Comparison of ENCODE assay signal across 15 mouse cellular contexts in the genomic region with DNA sequence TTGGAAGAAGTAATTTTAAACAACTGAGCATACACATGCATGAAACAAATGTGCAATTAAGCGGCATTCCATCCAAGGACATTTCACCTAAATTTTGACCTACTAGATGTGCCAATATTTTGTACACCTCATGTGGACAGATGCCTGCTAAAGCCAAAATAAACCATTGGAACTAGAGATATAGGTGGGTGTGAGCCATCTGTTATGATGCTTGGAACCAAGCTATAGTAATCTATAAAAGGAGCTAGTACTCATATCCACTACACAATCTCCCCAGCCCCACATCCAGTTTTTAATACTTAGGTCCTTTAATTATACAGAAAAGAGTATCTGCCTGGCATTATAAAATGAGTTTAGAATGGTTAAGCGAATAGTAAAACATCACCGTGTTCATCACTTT.
DNase-seq lines count a peak whose midpoint lies in the region; ATAC-seq lines count a peak whose summit lies in the region.
"Had no signal": no experiment of that assay in that cellular context is flagged by ENCODE, and none has a peak within 500 bp of the region (broad histone marks: within the 10 kb centered on the region; RNA-seq: fewer than 3 reads in every experiment).

No protein-coding gene starts in this region.

- intact Hi-C loops in left cerebral cortex, postnatal 25 days (cut with DNase I), result no loop called here
- intact Hi-C loops in left cerebral cortex, postnatal 14 days (cut with DNase I), result no loop called here

- ATAC-seq in frontal cortex, adult (ENCODE audit: low TSS enrichment), result peak; percentile 83
- ATAC-seq: CD4-positive, CD25-positive, alpha-beta regulatory T cell, adult 4 months; forebrain, embryonic 14.5 days; forebrain, postnatal 0 days had no signal

- no peak for DNase-seq in frontal cortex, postnatal 14 days (ENCODE audit: low spot score in 2 of 2)
- DNase-seq in left cerebral cortex, postnatal 25 days (ENCODE audit: low spot score in 2 of 2), result peak; percentile 4 to 40
- no peak for DNase-seq in left cerebral cortex, postnatal 14 days (ENCODE audit: low spot score in 2 of 2)
- peak; percentile 50 for DNase-seq in brain, adult 2 months (ENCODE audit: low read depth, low spot score)
- DNase-seq in telencephalon, adult 2 months (ENCODE audit: low read depth, low spot score), result peak; percentile 44
- DNase-seq: adrenal gland, adult 2 months; adrenal gland, postnatal 14 days; cerebellum, adult 8-10 months; gastrocnemius, postnatal 10 days; gastrocnemius, postnatal 36 days; heart, adult 2 months had no signal

Comparison
In these comparisons a context has a peak if more than half of its experiments do, and no peak if none do; other contexts are left out.
1. DNase-seq: peak in left cerebral cortex, postnatal 25 days (2 of 2), brain, adult 2 months (single experiment) and telencephalon, adult 2 months (single experiment); none in frontal cortex, postnatal 14 days (0 of 2) and left cerebral cortex, postnatal 14 days (0 of 2).